27 mouse cellular contexts compared by ENCODE assay signal in the genomic region with DNA sequence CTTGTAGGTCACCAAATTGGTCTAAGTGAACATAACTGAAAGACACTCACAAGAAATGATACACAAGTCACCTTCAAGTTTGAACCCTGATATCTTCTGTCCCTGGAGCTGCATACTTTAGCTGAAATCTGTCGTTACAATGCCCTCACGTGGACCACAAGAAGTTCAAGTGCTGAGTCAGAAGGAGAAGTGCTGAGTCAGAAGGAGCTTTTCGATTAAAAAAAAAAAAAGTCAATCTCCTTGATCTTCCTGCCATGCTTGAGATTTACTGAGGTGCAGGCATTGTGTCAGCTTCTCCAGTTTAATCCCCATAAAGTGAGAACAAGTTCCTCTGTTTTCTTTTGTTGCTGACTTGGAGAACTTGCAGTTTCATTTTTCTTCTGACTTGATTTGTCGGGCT.
"Had no signal": no experiment of that assay in that cellular context is flagged by ENCODE, and none has a peak within 500 bp of the region (broad histone marks: within the 10 kb centered on the region; RNA-seq: fewer than 3 reads in every experiment).

No protein-coding gene starts in this region.

- H3K4me1 ChIP-seq: hindbrain, embryonic 13.5 days; hindbrain, embryonic 15.5 days; kidney, embryonic 15.5 days; limb, embryonic 13.5 days; limb, embryonic 15.5 days; liver, embryonic 12.5 days had no signal

- ATAC-seq: hindbrain, postnatal 0 days; intestine, embryonic 16.5 days; liver, embryonic 12.5 days had no signal

- H3K27me3 ChIP-seq: heart, embryonic 12.5 days; hindbrain, embryonic 13.5 days; hindbrain, embryonic 15.5 days; kidney, embryonic 15.5 days; limb, embryonic 13.5 days; limb, embryonic 15.5 days; liver, embryonic 12.5 days had no signal

- H3K27ac ChIP-seq: gastrocnemius, adult 2 months; heart, adult 2 months; heart, embryonic 10.5 days; hindbrain, embryonic 13.5 days; hindbrain, embryonic 15.5 days; hindbrain, postnatal 0 days; kidney, embryonic 15.5 days; kidney, postnatal 0 days; limb, embryonic 13.5 days; limb, embryonic 15.5 days; liver, embryonic 12.5 days; liver, embryonic 14.5 days had no signal

- H3K4me2 ChIP-seq: heart, embryonic 12.5 days; hindbrain, embryonic 13.5 days; hindbrain, embryonic 15.5 days; kidney, embryonic 15.5 days; limb, embryonic 13.5 days; limb, embryonic 15.5 days; liver, embryonic 12.5 days had no signal

- DNase-seq: gastrocnemius, adult 2 months; gastrocnemius, postnatal 10 days; gastrocnemius, postnatal 25 days; heart, adult 11 months; heart, adult 2 months; heart, postnatal 10 days; heart, postnatal 4 days; kidney, adult 11 months; kidney, adult 2 months; kidney, adult 9 months; kidney, postnatal 14 days; kidney, postnatal 36 days; layer of hippocampus, adult 9-11 months; layer of hippocampus, postnatal 36 days; left cerebral cortex, postnatal 4 days had no signal

- H3K4me3 ChIP-seq: gastrocnemius, adult 2 months; heart, adult 2 months; heart, embryonic 10.5 days; heart, embryonic 12.5 days; hindbrain, embryonic 13.5 days; hindbrain, embryonic 15.5 days; kidney, embryonic 15.5 days; limb, embryonic 13.5 days; limb, embryonic 15.5 days; liver, embryonic 12.5 days had no signal

- H3K9ac ChIP-seq: heart, embryonic 12.5 days; hindbrain, embryonic 13.5 days; hindbrain, embryonic 15.5 days; kidney, embryonic 15.5 days; limb, embryonic 13.5 days; limb, embryonic 15.5 days; liver, embryonic 12.5 days; liver, embryonic 14.5 days had no signal

- H3K36me3 ChIP-seq: heart, embryonic 10.5 days; heart, embryonic 12.5 days; hindbrain, embryonic 13.5 days; hindbrain, embryonic 15.5 days; kidney, embryonic 15.5 days; limb, embryonic 13.5 days; limb, embryonic 15.5 days; liver, embryonic 12.5 days had no signal

- H3K9me3 ChIP-seq: heart, embryonic 10.5 days; hindbrain, embryonic 15.5 days; kidney, embryonic 15.5 days; limb, embryonic 15.5 days had no signal
